Mouse (Mus musculus): ENCODE results near the gene Olfr155. TPM values are rescaled to one million over a fixed set of nuclear protein-coding genes. Genes with fewer than 3 reads are reported as not detected.

The Olfr155 gene
- polyA plus RNA-seq, 1 experiment, result not detected

- no peak for TF ChIP-seq POLR2A (IDR thresholded peaks at IDR 0.05; ENCODE audit: borderline replicate concordance, extremely low read depth, insufficient read depth, insufficient read length, poor library complexity, severe bottlenecking)
- TF ChIP-seq CTCF (IDR thresholded peaks at IDR 0.05; ENCODE audit: borderline replicate concordance, extremely low read depth, insufficient read depth, insufficient read length), result peak; percentile 87
- peak; percentile 86 for DNase-seq (ENCODE audit: low read depth)
Observed at GRCm38 (mm10) chr4:43860744-43861519, 9.6 kb downstream of the Olfr155 start.

DNA sequence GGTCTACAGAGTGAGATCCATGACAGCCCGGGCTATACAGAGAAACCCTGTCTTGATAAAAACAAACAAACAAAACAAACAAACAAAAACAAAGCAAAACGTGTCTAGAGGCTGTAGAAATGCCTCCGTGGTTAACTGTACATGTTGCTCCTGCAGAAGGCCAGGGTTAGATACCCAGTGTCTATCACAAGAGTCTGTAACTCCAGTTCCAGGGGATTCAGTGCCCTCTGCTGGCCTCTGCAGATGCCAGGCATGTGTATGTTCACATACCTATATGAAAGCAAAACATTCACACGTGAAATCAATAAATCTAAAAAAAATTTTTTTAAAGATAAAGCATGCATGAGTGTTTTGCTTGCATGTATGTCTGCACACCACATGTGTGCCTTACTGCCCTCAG, 11.9 kb downstream of the Olfr155 start:
- DNase-seq (ENCODE audit: low read depth), result no peak
- TF ChIP-seq CTCF (IDR thresholded peaks at IDR 0.05; ENCODE audit: borderline replicate concordance, extremely low read depth, insufficient read depth, insufficient read length) (peak; percentile 6; the same call in 1 of the 2 replicates), POLR2A (IDR thresholded peaks at IDR 0.05; ENCODE audit: borderline replicate concordance, extremely low read depth, insufficient read depth, insufficient read length, poor library complexity, severe bottlenecking) (no peak)

DNA sequence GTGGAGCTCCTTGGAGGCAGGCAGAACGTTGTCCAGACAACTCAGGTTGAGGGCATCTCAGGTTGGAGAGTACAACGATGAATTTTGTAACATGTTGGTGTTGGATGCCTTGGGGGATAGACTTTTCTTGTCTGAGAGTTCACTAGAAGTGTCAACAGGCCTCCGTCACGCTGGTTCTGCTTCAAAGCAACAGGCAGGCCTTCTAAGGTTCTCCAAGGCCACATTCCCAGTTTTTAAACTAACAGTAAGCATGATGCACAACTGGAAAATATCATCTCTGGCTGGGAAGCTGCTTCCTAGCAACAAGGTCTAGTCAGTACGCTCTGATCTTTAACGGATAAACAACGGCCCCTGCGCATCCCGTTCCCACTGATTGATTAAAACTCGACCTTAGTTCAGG, 18.5 kb downstream of the Olfr155 start:
- TF ChIP-seq CTCF (IDR thresholded peaks at IDR 0.05; ENCODE audit: borderline replicate concordance, extremely low read depth, insufficient read depth, insufficient read length), result no peak
- TF ChIP-seq POLR2A (IDR thresholded peaks at IDR 0.05; ENCODE audit: borderline replicate concordance, extremely low read depth, insufficient read depth, insufficient read length, poor library complexity, severe bottlenecking), result no peak
- no peak for DNase-seq (ENCODE audit: low read depth)

DNA sequence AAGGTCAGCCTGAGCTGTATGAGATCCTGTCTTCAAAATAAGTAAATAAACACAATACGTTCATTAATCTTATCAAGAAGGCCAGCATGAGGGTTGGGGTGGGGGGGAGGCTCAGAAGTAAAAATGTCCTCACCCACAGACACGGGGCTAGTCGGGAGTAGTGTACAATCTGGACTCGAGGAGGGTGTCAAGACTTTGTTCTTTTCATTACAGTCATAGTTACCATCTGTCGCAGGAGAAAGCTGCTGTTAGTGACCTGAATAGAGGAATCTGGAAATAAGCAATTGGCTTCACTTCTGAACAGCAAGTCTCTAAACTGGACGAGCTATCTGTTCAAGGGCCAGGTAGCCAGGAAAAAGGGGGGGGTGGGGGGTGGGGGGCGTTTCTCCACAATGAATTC, 23.1 kb downstream of the Olfr155 start:
- peak; percentile 53 for DNase-seq (ENCODE audit: low read depth)
- TF ChIP-seq POLR2A (IDR thresholded peaks at IDR 0.05; ENCODE audit: borderline replicate concordance, extremely low read depth, insufficient read depth, insufficient read length, poor library complexity, severe bottlenecking) (no peak), CTCF (IDR thresholded peaks at IDR 0.05; ENCODE audit: borderline replicate concordance, extremely low read depth, insufficient read depth, insufficient read length) (no peak)

DNA sequence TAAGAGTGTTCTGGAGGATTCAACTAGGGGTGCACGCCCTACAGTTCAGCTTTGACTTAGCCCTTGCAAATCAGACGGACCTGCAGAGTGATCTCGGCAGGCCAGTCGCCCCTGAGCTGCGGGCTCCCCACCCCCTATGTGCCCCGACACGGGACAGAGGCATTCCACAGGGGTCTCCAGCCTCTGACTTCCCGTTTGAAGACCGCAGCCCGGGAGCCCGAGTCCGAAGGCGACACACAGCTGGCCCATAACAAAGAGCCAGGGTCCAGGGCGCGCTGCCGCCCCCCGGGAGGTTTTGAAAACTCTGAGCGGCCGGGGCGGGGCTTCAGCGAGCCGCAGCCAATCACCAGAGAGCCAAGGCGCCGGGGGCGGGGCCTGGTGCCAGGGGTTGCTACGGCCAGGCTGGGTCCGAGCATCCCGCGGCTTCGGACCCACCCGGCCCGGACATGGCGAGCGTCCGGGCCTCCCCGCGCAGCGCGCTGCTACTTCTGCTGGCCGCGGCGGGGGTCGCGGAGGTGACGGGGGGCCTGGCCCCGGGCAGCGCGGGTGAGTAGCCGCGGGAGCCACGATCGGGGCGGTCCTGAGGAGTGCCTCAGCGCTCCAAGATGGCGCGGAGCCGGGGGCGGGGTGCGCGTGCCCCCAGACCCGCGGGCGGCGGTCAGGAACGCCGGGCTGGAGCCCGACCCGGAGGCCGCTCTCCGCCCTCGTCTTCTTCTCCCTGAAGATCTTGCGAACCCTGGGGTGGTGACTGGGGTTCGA, 24.0 kb downstream of the Olfr155 start, which contains the start of gene Reck:
TSS of gene Reck (plus strand) at position 371 of the 759 bp plus-strand sequence.
- TF ChIP-seq CTCF (IDR thresholded peaks at IDR 0.05; ENCODE audit: borderline replicate concordance, extremely low read depth, insufficient read depth, insufficient read length) (no peak), POLR2A (IDR thresholded peaks at IDR 0.05; ENCODE audit: borderline replicate concordance, extremely low read depth, insufficient read depth, insufficient read length, poor library complexity, severe bottlenecking) (peak; percentile 82)
- DNase-seq (ENCODE audit: low read depth), result peak; percentile 91

- TF ChIP-seq CTCF (IDR thresholded peaks at IDR 0.05; ENCODE audit: borderline replicate concordance, extremely low read depth, insufficient read depth, insufficient read length) (no peak), POLR2A (IDR thresholded peaks at IDR 0.05; ENCODE audit: borderline replicate concordance, extremely low read depth, insufficient read depth, insufficient read length, poor library complexity, severe bottlenecking) (no peak)
- DNase-seq (ENCODE audit: low read depth), result peak; percentile 39
Observed at GRCm38 (mm10) chr4:43875919-43876411, 24.6 kb downstream of the Olfr155 start.

DNA sequence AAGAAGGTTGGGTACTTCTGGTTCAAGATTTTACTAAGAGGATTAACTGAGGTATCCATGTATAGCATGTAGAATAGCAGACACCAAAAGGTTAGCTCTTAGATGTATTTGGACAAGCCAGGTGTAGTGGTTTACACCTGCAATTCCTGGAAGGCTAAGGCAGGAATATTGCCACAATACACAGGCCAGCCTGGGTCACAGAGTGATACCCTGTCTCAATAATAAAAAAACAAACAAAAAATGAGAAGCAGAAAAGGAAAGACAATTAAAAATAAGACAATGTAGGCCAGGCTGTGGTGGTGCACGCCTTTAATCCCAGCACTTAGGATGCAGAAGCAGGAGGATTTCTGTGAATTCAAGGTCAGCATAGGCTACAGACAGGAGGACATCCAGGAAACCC, 25.9 kb downstream of the Olfr155 start:
- DNase-seq (ENCODE audit: low read depth), result no peak
- TF ChIP-seq CTCF (IDR thresholded peaks at IDR 0.05; ENCODE audit: borderline replicate concordance, extremely low read depth, insufficient read depth, insufficient read length) (no peak), POLR2A (IDR thresholded peaks at IDR 0.05; ENCODE audit: borderline replicate concordance, extremely low read depth, insufficient read depth, insufficient read length, poor library complexity, severe bottlenecking) (no peak)

DNA sequence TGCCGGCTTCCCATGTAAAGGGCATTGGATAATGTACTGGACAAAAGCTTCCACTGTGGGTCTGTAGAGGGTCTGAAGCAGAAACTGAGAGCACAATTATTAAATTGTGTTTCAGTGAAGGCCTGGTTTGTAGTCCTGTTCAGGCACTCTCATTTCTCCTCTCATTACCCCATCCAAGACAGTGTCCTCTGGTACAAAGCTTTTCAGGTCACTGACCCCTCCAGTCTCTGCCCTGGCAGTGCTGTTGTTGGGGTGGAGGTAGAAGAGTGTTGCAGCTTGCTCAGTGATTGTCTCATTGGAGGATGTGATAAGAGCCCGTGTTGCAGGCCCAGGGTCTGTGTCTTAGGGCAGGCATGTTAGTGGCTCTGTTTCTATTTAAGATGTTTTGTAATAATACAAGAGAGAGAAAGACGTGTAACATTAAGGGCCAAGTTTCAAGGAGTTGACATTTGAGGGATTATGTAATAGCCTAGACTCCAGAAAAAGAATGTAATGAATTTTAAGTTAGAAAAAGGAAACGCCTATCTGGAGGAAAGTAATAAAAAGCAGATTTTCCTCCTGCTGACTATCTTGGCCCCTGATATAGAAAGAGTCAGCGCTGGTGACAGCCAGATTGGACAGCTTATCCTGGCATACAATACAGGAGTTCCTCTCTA, 26.9 kb downstream of the Olfr155 start:
- TF ChIP-seq POLR2A (IDR thresholded peaks at IDR 0.05; ENCODE audit: borderline replicate concordance, extremely low read depth, insufficient read depth, insufficient read length, poor library complexity, severe bottlenecking) (no peak), CTCF (IDR thresholded peaks at IDR 0.05; ENCODE audit: borderline replicate concordance, extremely low read depth, insufficient read depth, insufficient read length) (no peak)
- DNase-seq (ENCODE audit: low read depth), result no peak

- no peak for DNase-seq (ENCODE audit: low read depth)
- no peak for TF ChIP-seq POLR2A (IDR thresholded peaks at IDR 0.05; ENCODE audit: borderline replicate concordance, extremely low read depth, insufficient read depth, insufficient read length, poor library complexity, severe bottlenecking)
- TF ChIP-seq CTCF (IDR thresholded peaks at IDR 0.05; ENCODE audit: borderline replicate concordance, extremely low read depth, insufficient read depth, insufficient read length), result no peak
Observed at GRCm38 (mm10) chr4:43879566-43879965, 28.2 kb downstream of the Olfr155 start.

DNA sequence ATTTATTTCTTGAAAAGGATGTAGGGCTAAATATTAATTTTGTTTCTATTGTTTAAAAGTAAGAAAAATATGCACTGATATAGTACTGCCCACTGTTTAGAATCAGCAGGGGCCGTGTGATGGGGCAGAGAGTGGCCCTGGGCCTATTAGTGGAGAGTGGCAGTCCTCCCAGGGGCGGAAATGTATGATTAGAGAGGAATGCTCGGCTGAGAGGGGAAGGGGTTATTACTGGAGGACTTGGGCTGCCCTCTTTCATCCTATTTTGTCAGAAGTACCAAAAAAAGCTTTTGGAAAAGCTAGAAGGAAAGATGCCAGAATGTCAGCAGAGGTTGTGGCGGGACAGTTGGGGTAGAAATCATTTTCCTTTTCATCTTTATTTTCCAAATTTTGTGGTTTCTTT, 32.8 kb downstream of the Olfr155 start:
- TF ChIP-seq CTCF (IDR thresholded peaks at IDR 0.05; ENCODE audit: borderline replicate concordance, extremely low read depth, insufficient read depth, insufficient read length), result no peak
- no peak for TF ChIP-seq POLR2A (IDR thresholded peaks at IDR 0.05; ENCODE audit: borderline replicate concordance, extremely low read depth, insufficient read depth, insufficient read length, poor library complexity, severe bottlenecking)
- DNase-seq (ENCODE audit: low read depth), result peak; percentile 42

DNA sequence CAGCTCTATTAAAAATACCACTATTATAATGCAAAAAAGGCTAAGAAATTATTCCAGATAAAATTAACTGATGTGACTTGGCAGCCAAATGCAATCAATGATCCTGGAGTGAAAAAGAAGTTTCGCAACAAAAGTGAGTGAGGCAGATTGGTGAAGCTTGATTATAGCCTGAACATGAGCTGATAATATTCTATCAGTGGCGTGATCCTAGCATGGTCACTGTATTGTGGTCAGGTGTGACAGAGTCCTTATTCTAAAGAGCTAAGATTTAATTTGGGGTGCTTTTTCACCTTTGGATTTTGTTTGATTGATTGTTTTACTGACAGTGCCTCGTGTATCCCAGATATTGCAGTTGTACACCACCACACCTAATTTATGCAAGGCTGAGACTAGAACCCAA, 39.9 kb downstream of the Olfr155 start:
- TF ChIP-seq POLR2A (IDR thresholded peaks at IDR 0.05; ENCODE audit: borderline replicate concordance, extremely low read depth, insufficient read depth, insufficient read length, poor library complexity, severe bottlenecking) (no peak), CTCF (IDR thresholded peaks at IDR 0.05; ENCODE audit: borderline replicate concordance, extremely low read depth, insufficient read depth, insufficient read length) (no peak)
- DNase-seq (ENCODE audit: low read depth), result no peak
